Mouse (Mus musculus) retina, postnatal 1 day (tissue): Measurements from ENCODE around the gene Fam169b.

Source experiments
- DNase-seq: peaks from one replicate; pipeline ENCODE4 v3.0.0-alpha.2; 2012

The Fam169b gene

DNA sequence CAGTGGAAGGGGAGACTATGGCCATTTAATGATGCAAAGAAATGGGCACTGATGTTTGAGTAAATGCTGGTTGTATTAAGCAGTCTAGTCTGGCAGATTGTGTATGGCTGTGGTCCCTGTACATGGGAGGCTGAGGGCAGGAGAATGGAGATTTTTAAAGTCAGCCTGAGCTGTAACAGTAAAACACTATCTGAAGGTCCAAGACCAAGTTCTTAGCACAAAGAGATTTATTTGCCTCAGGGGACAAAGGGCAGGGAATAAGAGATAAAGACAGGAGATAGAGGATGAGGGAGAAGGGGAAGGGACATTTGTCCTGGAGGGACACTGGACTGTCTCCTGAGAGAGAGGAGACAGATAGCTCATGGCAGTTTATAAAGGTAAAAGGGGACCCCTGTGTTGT, at the start of gene Fam169b:
Gene Fam169b, plus strand, starts transcription at position 325 of the 400 bp plus-strand sequence.
- no peak for DNase-seq

DNA sequence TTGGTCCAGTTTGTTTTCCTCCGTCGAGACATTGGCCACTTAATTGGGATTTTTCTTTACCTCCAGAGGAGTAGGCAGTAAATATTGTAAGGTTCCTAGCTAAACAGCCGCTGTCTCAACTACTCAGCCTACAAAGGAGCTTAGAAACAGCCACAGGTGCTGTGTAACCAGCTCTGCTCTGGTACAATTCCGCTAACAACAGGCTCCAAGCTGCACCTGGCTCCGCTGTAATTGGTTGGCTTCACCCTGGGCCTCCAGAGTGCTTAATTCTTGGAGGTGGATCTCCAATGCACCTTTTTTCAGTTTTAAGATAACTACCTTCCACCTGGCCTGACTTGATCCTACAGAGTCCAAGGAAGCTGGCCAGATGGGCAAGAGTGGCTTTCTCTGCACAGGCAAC, 49.6 kb upstream of the Fam169b start:
- no peak for DNase-seq

- DNase-seq = no peak
Measured at GRCm38 (mm10) chr7:68225427-68226054, 48.1 kb upstream of the Fam169b start.

GRCm38 (mm10) chr7:68227021-68227420, 46.6 kb upstream of the Fam169b start:
- no peak for DNase-seq

DNA sequence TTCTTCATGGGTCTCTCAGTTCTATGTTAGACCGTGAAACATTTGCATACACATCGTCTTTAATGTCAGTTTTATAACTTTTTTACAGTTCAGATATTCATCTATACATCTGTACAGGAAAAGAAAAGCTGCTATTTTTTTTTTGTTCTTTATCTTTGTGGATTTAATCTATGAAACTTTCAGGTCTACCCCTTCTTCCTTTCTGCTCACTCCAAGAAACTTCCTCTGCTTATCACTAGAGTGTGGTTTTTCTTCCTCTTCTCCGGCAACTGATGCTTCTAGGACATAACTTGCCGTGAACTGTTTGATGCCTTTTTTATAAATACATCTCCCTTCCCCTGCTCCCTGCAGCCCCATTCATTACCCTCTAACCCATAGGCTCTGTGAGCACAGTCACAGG, 46.0 kb upstream of the Fam169b start:
- DNase-seq = no peak

GRCm38 (mm10) chr7:68228491-68228890, 45.1 kb upstream of the Fam169b start:
- DNase-seq = no peak

DNA sequence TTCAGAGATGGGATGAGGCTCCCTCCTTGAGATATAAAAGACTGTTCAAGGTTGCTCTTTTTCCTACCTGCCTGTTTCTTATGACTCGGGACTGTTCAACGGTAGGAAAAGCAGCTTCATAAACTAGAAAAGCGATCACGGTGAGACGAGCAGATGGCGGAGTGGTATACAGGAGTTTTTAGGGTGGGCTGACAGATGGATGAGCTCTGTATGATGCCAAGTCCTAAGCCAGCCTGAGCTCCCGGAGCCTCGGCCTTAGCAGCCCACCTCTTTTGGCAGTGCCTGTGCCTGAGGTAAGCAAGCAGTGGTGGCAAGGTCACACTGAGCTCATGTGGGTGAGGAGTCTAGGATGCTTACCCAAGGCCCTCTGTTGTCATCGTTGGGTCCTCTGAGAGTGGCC, 42.8 kb upstream of the Fam169b start:
- DNase-seq = no peak

- DNase-seq = no peak
Measured at GRCm38 (mm10) chr7:68232521-68232920, 41.1 kb upstream of the Fam169b start.

- DNase-seq = peak; percentile 72
Measured at GRCm38 (mm10) chr7:68233619-68234223, 39.9 kb upstream of the Fam169b start.

GRCm38 (mm10) chr7:68236817-68237216, 36.8 kb upstream of the Fam169b start:
- no peak for DNase-seq

DNA sequence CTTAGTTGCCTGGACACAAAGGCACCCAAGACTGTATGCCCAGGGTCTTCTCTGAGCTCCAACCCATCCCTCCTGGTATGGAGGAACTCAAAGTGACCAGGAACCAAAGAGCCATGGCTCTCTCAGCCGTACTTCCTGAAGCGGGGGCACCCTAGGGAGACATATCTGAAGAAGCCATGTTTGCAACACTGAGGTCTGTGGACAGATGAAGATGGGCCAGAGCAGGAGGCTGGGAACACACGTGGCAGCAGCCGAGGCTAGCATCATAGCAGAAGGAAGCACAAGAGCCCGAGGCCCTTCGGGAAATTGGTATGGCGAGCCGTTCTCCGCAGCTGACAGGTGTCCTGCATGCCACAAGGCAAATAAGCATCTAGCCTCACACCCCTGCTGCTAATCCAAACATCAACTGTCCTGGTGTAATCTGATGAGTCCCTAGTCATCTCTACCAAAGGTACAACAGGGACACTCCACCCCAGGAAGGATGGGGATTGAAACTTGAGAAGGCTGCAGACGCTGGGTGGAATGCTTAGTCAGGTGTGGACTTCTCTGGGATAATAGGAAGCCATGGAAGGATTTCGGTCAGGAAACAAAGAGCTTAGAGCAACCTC, 34.3 kb upstream of the Fam169b start:
- DNase-seq = no peak

- no peak for DNase-seq
Measured at GRCm38 (mm10) chr7:68241205-68241604, 32.4 kb upstream of the Fam169b start.

DNA sequence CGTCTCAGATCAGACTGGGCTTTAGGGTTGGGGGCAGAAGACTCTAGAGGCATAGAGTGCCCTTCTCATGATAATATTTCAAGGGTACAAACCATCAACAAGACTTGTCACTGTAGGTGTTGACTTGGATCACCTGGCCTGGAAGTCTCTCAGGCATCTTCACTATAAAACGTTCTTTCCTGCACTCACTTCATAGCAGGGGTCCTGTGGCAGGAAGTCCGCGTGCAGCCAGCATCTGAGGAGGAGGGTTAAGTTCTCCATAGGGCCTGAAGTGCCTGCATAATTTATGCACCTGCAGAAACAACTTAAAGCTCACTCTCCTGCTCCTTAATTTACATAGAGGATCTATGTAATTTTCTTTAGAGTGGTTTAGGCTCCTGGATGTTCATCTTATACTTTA, 28.0 kb upstream of the Fam169b start:
- DNase-seq = no peak

DNA sequence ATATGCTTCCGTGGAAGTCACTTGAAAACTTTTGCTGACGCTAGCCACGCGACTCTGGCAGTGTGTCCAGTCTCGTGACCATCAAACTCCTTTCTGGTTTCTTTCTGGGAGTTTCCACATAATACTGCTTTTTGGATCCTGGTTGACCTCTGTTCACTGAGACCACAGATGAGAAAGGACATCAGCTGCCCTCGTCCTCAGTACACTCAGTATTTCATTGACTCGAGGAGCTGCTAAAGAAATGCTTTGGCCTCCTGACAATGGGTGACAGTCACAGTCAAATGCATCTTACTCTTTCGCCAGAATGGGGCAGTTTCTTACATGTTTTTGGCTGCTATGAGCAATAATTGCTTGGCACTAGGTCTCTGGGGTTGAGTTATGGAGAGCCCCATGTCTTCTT, 27.4 kb upstream of the Fam169b start:
- no peak for DNase-seq

DNA sequence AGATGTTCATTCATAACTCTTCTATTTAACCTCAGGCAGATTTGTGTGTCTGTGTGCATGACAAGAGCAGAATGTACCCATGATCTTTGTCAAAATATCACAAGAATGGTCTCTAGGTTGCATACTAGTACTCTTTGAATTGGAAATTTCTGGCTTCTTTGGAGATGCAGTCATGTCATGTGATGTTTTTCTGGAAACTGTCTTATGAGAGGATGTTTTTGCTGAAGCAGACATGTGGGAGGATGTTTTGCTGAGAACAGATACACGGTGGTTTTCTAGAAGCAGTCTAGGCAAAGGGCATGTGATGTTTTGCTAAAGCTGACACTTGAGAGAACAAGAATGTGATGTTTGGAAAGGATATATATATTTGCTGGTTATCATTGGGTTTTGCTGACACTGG, 23.2 kb upstream of the Fam169b start:
- no peak for DNase-seq

GRCm38 (mm10) chr7:68250902-68251301, 22.7 kb upstream of the Fam169b start:
- no peak for DNase-seq

GRCm38 (mm10) chr7:68257767-68258166, 15.9 kb upstream of the Fam169b start:
- no peak for DNase-seq

DNA sequence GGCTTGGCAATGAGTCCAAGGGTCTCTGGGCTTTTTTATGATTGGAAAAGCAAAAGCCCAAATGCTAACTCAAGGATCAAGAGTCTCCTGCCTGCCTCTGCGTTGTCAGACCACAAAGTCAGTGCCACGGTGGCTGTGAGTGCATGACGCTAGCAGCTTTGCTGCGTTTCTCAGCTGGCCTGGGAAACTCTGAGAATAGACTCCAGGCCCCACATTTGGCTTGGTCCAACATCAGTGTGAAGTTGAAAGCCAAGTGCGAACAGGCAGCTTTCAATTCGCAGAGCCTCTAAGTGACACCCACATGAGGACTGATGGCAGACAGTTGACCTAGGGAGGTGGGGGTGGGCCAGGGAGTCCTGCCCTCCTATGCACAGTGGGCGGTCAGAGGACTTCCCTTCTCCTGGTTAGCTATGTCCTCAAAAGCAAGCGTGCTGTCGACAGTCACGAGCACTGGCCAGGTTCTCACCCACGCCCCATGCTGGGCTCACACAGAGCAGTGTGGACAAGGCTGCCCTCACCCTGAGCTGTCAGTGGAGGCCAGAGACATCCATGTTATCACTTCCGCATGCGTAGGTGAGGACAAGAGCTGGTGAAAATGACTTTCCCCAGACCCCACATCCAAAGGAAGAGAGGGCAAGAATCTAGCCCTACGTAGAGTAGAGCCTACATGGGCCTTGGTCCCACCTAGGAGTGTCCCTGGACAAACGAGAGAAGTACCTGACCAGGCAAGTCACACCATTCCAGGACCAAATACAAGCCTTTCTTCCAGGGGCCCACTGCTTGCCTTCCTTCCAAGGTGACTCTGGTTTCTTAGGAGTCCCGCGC, 15.1 kb upstream of the Fam169b start:
- DNase-seq = no peak

DNA sequence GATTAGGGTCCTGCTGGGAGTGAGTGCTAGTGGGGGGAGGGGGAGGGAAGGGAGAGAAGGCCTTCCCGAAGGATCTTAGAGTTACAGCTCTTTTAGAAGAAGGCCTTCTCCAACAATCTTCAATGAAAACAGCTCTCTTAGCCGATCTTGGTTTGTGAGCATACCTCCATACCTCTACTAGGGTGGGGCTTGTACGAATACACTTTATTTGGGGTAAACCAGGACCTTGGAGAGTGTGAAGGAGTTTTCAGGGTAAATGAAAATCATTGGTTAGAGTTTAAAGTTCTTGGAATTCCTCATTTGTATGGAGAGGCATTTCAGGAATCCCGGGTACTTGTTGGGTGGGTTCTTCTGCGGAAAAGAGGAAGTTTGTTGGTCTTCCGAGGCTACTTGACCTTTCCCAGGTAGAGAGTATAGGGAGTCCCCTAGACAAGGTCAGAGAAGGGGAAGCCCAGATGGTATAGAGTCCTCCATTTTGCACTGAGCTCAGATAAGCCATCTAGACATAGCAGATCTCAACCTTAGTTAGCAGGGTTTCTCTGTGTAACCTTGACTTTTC, 14.0 kb upstream of the Fam169b start:
- no peak for DNase-seq

GRCm38 (mm10) chr7:68262612-68263200, 10.9 kb upstream of the Fam169b start:
- DNase-seq = no peak

- DNase-seq = no peak
Measured at GRCm38 (mm10) chr7:68263346-68264027, 10.2 kb upstream of the Fam169b start.

GRCm38 (mm10) chr7:68264028-68264453, 9.6 kb upstream of the Fam169b start, which contains the start of gene Pgpep1l:
Gene Pgpep1l (minus strand): TSS chr7:68264233.
- peak; percentile 71 for DNase-seq
